Mouse (Mus musculus) heart, postnatal 14 days (tissue): Measurements from ENCODE around the gene Socs1. TPM values are rescaled to one million over a fixed set of nuclear protein-coding genes. Genes with fewer than 3 reads are reported as not detected.

ENCODE experiments used
- total RNA-seq, 2 experiments: library from RNA; stranded (reverse); gene quantifications; 2 replicates each; pipeline ENCODE4 v1.2.3; 2021

Gene Socs1
- total RNA-seq, 2 experiments from 2014 or later: 0.84 to 1.9 TPM

Other genes starting within 250 kb of the Socs1 start
- 10 to 100 TPM; 29.4 to 32.5 TPM for gene Dexi, start 242.5 kb downstream of the Socs1 start, total RNA-seq
- 10 to 100 TPM; 46.0 to 50.7 TPM for gene Clec16a, start 240.2 kb downstream of the Socs1 start, total RNA-seq
- gene Tnp2, start 3.1 kb upstream of the Socs1 start, total RNA-seq: not detected
- not detected for gene Prm3, start 5.4 kb upstream of the Socs1 start, total RNA-seq
- not detected for gene Prm2, start 10.6 kb upstream of the Socs1 start, total RNA-seq
- gene Prm1, start 20.3 kb upstream of the Socs1 start, total RNA-seq: not detected
- gene Gm11172, start 27.4 kb upstream of the Socs1 start, total RNA-seq: not detected
- 1 to 10 TPM in 1 of 2 experiments, under 1 TPM in 1; 0.55 to 1.4 TPM for gene Rmi2, start 49.5 kb upstream of the Socs1 start, total RNA-seq